Mouse (Mus musculus) thymus, postnatal 14 days (tissue): Measurements from ENCODE around the gene Prex1.
A peak's percentile ranks its signal among the peaks of the same experiment; 100 is the strongest.

ENCODE experiments used
- DNase-seq: peaks from one replicate; pipeline ENCODE4 v3.0.0; 2021

The Prex1 gene

GRCm38 (mm10) chr2:166597763-166598162 is 115.9 kb downstream of the Prex1 start:
- DNase-seq: no peak

- peak; percentile 81 for DNase-seq
Observed at GRCm38 (mm10) chr2:166592034-166592912, 121.4 kb downstream of the Prex1 start.

GRCm38 (mm10) chr2:166584491-166584890 is 129.1 kb downstream of the Prex1 start:
- no peak for DNase-seq

- DNase-seq: peak; percentile 24
Observed at GRCm38 (mm10) chr2:166583292-166583691, 130.3 kb downstream of the Prex1 start.

- DNase-seq: no peak
Observed at GRCm38 (mm10) chr2:166581881-166582583, 131.6 kb downstream of the Prex1 start.

- no peak for DNase-seq
Observed at GRCm38 (mm10) chr2:166579793-166580192, 133.8 kb downstream of the Prex1 start.

- no peak for DNase-seq
Observed at GRCm38 (mm10) chr2:166579361-166579760, 134.3 kb downstream of the Prex1 start.

- no peak for DNase-seq
Observed at GRCm38 (mm10) chr2:166575419-166575818, 138.2 kb downstream of the Prex1 start.

GRCm38 (mm10) chr2:166574934-166575333 is 138.7 kb downstream of the Prex1 start:
- DNase-seq: peak; percentile 68

GRCm38 (mm10) chr2:166573621-166574020 is 140.0 kb downstream of the Prex1 start:
- no peak for DNase-seq

- no peak for DNase-seq
Observed at GRCm38 (mm10) chr2:166572297-166572696, 141.3 kb downstream of the Prex1 start.

- DNase-seq: no peak
Observed at GRCm38 (mm10) chr2:166569182-166569581, 144.4 kb downstream of the Prex1 start.

- DNase-seq: peak; percentile 50
Observed at GRCm38 (mm10) chr2:166565503-166565902, 148.1 kb downstream of the Prex1 start.

GRCm38 (mm10) chr2:166564455-166564854 is 149.2 kb downstream of the Prex1 start:
- DNase-seq: peak; percentile 76

GRCm38 (mm10) chr2:166563890-166564289 is 149.7 kb downstream of the Prex1 start:
- DNase-seq: peak; percentile 92

- DNase-seq: no peak
Observed at GRCm38 (mm10) chr2:166563076-166563475, 150.6 kb downstream of the Prex1 start.

GRCm38 (mm10) chr2:166561781-166562180 is 151.9 kb downstream of the Prex1 start:
- no peak for DNase-seq

GRCm38 (mm10) chr2:166560826-166561225 is 152.8 kb downstream of the Prex1 start:
- DNase-seq: no peak

- DNase-seq: no peak
Observed at GRCm38 (mm10) chr2:166559531-166559930, 154.1 kb downstream of the Prex1 start.

- DNase-seq: peak; percentile 66
Observed at GRCm38 (mm10) chr2:166555508-166555907, 158.1 kb downstream of the Prex1 start.

- no peak for DNase-seq
Observed at GRCm38 (mm10) chr2:166554169-166554505, 159.5 kb downstream of the Prex1 start.

- peak; percentile 84 for DNase-seq
Observed at GRCm38 (mm10) chr2:166553502-166554168, 160.0 kb downstream of the Prex1 start.

GRCm38 (mm10) chr2:166552657-166553056 is 161.0 kb downstream of the Prex1 start:
- no peak for DNase-seq
